Mouse (Mus musculus) WW6 (cell line): Measurements from ENCODE around the gene Mab21l3.

ENCODE experiments used
- DNase-seq: peaks from one replicate; pipeline ENCODE4 v3.0.0-alpha.2; 2013; ENCODE audit warnings: low read depth, low spot score

The Mab21l3 gene

DNA sequence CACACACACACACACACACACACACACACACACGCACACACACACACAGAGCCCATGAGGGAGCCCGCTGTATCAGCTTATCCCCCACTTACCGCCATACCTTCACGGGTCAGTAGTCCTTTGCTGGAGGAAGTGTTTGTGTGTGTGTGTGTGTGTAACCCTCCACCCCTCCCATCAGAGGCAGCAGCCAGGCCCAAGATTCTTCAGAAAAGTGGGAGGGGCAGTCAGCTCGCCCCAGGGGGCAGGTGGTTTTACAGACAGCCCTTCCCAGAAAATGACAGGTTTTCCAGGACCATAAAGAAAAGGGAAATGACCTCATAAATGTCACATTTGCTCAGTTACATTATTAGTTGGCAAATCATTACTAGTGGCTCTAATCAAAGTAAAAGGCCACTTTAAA, at the start of gene Mab21l3:
TSS of gene Mab21l3 (minus strand) at position 144 of the 400 bp plus-strand sequence.
- DNase-seq = no peak

DNA sequence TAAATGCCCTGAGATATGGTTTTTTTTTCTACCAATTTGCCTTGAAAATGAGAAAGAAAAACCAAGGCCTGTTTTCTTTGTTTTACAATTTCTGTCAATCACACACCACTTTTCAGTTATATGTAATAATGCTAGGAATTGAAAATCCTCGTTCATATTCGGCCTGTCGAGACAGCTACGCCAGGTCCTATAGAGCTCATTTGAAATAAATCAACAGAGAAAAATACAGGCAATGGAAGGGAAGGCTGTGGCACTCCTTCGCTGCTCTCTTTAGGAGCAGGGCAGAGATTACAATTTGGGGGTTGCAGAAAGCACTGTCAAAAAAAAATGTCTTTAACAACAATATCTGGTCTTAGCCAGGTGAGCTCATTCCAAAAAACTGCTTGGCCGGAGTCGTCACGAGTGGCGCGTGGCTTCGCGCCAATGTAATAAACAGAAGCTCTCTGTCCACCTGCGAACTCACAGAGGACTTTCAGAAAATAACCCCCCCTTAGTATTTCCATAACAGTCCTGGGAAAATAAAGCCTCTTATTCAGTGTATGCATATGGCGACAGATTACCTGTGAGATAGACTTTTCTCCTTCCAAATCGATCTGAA, 48.7 kb upstream of the Mab21l3 start:
- no peak for DNase-seq

DNA sequence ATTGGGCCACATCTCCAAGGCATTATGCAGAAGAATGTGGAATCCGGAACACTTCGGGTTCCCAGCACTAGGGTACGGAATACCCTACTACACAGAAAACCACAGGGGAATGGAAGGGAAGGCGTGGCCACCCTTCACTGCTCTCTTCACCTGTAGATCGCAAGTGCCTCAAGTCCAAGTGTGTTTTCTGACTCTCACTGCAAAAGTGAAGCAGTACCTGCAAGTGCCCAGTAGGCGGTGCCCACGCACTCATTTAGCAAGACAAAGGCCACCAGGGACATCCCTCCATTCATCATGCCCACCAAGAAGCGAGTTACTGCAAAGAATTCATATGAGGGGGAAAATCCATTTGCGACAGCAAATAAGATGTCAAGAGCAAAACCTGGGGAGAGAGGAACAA, 48.1 kb upstream of the Mab21l3 start:
- peak; percentile 57 for DNase-seq

DNA sequence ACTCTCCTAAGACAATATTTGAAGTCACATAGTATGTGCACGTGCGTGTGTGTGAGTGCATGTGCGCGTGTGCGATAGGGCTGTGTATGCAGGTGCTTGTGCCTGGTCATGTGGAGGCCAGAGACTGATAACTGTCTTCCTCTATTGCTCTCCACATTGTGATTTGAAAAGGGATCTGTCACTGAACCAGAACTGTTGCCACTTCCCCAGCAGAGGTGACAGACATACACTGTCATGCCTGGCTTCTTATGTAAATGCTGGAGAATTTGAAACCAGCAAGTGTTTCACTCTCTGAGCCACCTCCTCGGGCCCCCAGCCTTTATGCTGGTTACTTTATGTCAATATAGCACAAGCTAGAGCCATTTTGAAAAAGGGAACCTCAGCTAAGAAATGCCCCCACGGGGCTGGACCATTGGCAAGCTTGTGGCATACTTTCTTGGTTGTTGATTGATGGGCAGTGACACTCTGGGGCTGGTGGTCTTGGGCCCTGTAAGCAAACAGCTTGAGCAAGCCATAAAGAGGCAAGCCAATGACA, 46.7 kb upstream of the Mab21l3 start:
- no peak for DNase-seq

DNA sequence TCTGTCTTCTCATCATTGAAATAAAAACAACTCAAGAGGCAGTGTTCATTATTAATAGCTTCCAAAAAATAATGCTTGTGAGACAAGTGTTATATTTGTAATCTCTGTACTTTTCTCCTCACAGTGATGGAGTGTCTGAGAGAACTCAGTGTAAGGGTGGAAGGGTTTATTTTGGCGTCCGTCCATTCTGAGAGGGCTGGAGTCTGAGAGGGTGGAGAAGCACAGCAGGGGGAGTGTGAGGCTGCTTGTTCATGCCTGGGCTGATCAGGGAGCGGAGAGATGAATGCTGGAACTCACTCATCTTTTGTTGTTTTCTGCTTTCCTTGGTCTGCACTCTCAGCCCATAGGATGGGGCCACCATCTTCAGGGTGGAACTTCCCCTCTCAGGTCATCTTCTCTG, 36.8 kb upstream of the Mab21l3 start:
- DNase-seq = no peak

DNA sequence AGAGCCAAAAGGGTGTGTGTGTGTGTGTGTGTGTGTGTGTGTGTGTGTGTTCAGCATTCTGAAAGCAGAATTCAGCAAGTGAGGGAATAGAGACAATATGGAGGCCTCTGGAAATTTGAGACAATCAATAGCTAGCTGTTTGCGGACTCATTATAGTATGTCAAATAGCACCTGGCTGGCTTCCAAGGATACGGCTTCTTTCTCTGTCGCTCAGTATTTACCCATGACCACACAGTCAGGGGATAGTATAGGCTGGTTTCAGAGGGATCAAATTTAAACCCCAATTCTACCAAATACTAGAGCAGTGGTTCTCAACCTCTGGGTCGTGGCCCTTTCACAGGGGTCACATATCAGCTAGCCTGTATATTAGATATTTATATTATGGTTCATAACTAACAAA, 36.3 kb upstream of the Mab21l3 start:
- DNase-seq = no peak

DNA sequence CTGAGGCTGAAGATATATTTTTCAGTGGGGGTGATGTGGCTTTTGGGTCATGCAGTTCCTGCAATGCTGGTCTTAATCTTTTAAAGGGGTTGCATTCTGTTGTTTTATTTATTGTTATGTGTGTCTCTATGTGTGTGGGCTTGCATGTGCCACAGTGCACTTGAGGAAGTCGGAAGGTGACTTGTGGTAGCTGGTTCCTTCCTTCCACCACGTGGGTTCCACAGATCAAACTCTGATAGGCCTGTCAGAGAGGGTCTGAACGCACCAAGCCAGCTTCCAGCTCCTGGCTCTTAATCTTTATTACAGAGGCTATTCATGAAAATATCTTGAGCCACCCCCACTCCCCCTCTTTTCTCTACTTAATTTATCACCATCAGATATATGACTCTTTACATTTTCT, 35.1 kb upstream of the Mab21l3 start:
- DNase-seq = no peak

DNA sequence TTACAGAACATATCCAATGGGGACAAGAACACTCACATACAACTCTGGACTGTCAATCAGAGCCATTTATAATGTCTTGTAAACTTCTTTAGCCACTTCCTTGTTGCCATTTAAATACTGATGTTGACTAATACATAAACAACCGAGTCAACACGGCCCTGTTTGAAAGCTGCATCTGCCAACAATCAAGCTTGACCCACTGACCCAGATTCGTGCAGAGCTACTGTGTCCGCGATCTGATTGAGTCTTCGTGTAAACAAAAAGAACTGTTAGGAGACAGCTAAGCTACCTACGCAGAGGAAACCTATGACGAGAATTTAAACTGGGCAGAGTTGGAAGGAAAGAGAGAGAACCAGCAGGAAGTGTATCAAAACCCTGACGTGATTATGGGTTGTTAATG, 33.0 kb upstream of the Mab21l3 start:
- no peak for DNase-seq

DNA sequence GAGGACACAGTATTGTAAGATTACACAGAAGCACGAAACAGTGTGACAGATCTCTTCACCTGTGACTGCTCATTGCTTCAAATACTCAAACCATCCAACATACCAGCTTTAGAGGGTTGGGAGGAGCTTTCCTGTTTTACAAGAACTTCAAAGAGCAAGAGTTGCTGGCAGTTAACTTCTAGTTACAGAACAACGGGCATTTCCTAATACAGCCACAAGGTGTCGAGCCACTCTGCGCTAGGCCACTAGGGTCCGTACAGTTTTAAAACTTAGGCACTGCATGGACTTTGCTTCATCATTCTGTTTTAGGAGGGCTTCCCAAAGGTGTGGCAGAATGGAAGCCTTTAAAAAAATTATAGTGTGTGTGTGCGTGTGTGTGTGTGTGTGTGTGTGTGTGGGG, 32.1 kb upstream of the Mab21l3 start:
- no peak for DNase-seq

DNA sequence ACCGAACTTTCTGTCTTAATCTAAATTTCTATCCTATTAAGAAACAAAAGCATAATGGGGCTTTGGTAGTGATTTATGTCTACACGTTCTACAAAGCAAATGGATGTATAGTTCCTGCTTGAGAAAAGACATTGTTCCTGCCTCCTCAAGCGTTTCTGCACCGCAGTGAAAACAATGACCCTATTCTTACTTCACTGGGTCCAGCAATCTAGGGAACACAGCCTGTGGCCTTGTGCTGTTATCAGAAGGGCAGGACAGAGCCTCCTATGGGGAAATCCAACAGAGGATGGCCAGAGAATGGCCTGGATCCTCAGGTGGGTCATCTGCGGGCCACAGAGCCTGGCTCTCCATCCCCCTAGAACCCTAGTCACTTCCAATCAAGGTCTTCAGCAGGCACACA, 29.4 kb upstream of the Mab21l3 start:
- DNase-seq = no peak

DNA sequence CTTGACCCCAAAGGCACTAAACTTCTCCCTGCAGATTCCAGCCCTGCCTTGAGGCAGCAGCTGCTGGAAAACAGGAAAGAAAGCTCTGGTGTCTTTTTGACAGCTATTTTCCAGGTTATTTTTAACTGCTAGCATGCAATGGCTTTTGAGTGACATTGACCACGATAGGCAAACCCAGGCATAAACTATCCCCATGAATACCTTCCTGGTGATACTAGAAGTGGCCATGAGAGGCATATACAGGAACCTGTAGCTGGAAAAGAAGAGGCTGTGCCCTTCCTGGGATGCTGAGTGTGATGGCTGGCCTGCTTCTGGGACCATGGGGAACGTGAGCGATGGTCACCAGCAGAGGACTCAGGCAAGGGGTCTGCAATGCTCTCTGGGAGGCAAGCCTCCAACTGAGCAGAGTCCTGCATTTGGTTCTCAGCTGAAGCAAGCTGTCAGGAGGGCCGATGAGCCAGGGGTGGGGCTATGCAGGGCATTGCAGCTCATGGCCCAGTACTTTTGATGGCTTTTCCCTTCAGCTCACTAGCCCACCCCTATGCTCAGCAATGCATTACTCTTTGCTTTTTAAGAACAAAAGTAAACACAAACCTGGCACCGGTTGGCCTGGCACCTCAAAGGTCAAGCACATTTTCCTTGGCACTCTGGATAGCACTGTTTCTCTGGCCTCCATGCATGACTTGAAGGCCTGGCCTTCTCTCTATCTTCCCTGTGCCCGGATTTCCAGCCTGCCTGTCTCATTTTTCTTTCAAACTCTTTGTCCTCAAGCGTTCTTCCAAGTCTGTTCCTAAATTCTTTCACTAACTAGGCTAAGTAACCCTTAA, 27.9 kb upstream of the Mab21l3 start:
- no peak for DNase-seq

DNA sequence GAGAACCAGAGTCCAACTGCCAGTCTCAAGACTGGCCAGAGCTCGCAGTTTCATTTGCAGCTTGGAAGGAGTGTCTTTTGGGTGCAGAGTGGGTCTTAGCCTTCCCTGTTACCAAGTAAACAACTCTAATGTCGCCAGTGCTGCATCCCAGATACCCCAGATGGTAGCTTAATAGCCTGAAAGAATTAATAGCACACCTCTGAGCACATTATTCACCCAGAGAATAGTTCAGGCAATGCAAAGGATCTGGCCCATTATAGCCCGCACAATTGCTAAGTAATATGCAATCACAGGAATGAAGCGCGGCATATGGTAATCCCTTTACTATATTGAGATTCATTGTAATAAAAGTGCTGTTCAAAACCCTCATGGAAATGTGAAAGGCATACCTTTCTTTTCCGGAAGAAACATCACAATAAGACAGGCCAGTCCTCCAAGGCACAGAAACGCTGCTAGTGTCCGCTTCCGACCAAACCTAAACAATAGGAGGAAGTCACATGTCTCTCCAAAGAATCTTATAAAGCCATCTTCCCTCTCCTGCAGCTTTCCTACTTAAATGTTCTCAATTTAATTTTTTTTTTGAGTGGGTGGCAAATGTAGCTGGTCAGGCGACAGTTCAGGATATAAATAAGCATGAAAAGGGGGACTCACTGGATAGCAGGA, 26.6 kb upstream of the Mab21l3 start:
- DNase-seq = no peak

DNA sequence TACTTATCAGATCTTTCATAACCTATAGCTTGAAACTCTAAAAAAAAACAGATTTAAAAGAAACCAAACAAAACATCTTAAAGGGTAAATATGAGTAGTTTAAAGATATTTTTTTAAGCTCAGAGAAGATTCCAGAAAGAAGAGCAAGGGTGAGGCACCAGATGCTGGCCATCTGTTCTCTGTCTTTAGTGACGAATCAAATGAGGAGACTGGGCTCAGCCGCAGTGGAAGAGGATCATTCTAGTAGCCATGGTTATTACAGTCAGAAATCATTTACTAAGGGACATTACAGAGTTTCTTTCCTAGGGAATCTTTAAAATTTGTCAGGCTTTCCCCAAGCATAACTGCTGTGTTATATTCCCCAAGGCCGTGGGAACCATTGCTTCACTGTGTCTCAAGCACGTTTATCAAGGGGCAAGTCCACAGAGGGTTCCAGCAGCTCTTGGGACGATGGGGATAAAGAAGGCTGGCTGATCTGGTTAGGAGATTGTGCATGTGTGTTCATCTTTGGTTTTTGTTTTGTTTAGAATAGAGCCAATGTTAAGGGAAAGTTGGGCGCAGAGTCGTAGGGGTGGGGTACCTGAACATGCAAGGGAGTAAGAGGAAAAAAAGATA, 24.4 kb upstream of the Mab21l3 start:
- no peak for DNase-seq

DNA sequence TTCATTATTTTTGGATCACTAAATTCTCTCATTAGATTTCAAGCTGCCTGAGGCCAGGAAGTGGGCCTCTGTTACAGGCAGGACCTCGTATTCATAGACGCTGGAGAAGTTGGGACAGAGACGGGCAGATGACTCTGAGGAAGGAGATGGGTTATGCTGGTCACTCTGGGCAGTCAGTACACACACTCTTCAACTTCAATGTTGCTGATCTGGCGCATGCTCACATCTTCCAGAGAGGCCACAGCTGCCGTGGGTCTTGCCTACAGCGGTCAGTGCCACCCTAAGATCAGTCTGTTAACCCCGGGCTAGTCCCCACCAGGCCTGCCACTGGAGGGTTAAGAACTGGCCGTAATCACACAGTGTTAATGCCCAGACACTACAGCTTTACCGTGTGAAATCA, 23.2 kb upstream of the Mab21l3 start:
- DNase-seq = no peak

DNA sequence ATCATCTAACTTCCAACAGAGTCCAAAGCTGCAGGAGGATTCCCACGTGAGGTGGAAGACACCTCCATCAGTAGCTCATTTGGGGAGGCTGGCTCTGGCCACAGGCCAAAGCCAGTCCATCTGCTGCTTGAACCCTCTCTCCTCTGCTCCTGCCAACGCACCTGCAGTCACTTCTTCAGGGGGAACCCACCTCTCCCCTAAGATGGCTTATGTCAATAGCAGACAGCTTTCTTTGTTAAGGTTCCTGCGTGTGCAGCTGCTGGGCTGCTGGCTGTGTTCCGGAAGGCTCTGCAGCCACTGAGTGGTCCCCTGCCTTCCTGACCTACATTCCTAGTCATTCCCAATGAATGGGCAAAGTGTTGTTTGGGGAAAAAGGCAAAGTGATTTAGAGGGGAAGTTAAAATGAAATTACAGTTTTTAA, 18.3 kb upstream of the Mab21l3 start:
- no peak for DNase-seq

DNA sequence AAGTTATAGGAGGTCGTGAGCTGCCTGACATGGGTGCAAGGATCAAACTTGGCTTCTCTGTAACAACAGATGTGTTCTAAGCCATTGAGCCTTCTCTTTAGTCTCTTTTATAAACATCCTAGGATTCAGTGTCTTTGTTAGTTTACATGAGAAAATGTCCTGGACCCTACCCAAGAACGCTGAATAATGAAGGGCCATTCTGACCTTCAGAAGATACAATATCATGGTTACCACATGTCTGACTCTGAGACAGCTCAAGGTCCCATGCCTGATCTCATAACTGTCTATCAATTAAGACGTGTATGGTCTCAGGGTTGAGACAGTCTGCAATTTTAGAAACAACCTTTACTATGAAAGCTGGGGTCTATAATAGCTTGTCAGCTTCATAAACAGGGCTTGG, 13.1 kb upstream of the Mab21l3 start:
- no peak for DNase-seq

DNA sequence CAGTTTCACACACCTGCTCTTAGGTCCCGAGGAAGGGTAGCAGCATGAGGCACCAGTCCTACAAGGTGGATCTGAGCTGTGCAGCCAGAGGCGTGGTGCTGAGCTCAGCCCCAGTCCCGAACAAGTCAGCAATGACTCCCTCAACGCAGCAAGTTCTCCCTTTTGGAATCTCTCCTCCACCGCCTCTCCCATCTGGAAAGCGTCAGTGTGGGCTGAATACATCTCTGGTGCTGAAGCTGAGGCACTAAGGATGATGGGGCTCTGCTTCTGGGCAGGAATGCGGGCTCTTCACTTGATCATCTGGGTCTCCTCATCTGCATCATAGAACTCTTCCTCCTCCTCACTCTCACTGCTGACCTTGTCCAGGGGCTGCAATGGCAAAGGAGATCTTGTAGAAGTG, 11.4 kb upstream of the Mab21l3 start:
- no peak for DNase-seq

DNA sequence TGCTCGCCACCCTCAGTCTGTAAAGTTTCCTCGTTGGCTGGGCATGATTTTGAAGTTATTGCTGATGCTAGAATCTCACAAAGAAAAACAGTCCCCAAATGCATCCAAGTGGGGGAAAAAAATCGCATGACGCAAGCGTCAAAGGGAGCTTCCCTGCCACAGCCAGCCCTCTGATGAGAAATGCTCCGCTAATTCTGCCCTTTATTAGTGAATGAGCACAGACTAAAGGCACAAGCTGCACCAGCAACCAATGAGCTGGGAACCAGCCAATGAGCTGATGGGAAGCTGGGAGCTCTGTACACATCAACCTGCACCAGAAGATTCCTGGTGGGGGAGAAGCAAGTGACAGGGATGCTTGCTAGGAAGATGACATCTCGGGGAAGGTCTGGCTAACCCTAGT, 11.0 kb upstream of the Mab21l3 start:
- DNase-seq = no peak

DNA sequence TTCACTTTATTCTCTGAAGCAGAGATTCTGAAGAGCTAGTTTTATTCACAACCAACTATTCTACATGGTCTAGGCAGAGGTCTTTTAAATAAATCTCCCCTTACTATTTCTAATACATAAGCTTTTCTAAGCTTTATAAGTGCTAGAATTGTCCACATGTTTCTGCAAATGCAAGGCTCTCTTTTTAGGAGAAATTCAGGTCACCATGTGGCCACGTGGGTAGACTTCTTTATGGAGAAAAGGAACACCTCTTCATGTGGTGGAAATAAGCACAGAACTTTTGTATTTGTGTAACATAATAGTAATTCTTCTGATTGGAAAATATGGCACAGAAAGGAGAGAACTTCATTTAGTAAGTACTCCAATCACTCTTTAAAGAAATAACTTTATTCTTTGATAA, 5.3 kb upstream of the Mab21l3 start:
- no peak for DNase-seq

DNA sequence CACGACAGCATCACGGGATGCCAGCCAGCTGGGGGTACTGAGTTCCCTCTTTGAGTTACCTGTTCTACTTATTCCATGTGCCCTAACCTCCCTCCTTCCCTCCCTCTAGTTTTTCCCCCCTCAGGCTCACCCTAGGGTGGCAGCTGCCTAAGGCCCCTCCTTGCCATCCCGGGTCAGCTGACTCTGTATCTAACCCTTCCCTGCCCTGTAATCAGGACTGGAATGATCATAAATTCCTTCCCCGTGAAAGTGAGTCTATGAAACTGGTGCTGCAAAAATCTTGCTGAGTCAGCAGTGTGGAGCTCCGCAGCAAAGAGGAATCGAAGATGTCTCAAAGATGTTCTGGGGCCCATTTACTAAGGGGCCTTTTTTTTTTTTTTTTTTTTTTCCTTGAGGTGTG, 2.6 kb upstream of the Mab21l3 start:
- DNase-seq = no peak

DNA sequence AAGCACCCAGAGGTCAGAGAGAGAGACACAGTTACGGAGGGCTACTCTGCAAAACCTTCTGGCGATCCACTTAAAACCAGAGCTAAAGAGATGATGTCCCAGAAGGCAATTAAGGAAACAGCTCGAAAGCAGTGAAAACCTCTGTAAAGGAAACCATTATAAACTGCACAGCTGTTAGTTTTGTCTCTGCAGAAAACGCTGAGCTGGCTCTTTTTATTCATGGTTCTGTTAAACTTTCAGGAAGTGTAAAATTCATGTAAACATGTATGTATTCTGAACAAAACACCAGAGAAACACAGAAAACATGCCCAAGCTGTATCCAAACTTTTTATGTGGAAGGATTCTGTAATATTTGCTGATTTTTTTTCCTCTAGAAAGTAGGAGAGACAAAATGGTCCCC, 2.7 kb downstream of the Mab21l3 start:
- DNase-seq = no peak

DNA sequence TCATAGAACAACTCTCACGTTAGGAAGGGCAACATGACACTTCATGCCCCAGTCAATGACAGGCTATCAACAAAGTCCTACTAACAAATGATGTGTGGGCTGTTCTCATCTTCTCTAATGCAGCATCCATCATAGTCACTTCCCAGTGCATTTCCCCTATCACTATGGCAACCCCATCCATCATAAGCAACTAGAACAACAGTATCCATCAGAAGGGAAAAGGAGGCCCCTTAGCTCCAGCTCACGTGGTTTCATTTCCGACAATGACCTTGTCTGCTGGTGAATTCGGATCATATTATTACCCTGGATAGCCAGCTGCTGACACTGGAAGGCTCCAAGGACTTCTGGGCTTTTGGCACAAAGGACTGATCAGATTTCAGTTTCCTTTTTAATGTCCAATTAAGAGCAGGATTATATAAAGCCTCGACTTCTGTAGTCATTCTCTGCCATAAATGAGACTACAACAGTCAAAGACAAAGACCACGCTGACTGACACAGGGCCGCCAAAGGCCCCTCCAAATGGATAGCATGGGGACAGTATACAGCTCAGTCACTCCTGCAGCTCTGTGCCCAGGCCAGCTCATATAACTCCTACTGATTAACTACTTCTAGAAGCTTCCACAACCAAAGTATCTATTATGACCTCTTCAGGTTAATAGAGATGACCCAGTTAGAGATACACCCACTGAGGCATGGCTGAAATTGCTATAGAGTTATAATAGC, 6.2 kb downstream of the Mab21l3 start:
- DNase-seq = no peak
